Mouse (Mus musculus) liver, embryonic 14.5 days (tissue): Measurements from ENCODE around the gene Aftph.

ENCODE experiments used
- CTCF ChIP-seq: IDR thresholded peaks from 2 replicates; pipeline ENCODE4 v1.5.1; 2016; ENCODE audit warnings: antibody characterized with exemption, low read depth, control low read depth
- EP300 ChIP-seq: IDR thresholded peaks from 2 replicates; pipeline ENCODE4 v1.6.1; 2016; ENCODE audit warnings: antibody characterized with exemption, low read depth

DNA sequence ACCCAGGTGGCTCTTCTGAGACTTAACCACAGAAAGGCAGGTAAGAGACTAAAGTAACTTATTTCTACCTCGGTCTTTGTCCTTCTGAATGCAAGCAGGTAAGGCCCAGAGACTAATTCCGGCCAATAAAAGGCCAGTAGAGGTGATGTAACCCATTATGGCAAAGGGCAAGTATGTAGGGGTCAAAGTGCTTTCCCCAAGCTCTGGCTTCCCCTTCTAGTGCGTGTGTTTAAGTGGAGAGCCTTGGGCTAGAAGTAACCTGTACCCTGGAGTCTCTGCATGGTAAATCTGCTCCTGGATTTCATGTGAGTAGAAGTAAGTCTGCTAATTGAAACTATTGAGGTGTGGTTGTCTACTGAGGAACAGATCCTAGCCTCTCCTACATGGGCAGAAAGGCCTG lies 46.7 kb upstream of the Aftph start:
- no peak for TF ChIP-seq CTCF
- TF ChIP-seq EP300: no peak
